Mouse (Mus musculus) thymus, adult 18-20 months (tissue): ENCODE results near the gene Upp1.

ENCODE experiments used
- DNase-seq, 2 experiments: peaks; one replicate each; pipeline ENCODE4 v3.0.0; 2022; ENCODE audit warnings: mixed read lengths in 2 of 2

The Upp1 gene

DNA sequence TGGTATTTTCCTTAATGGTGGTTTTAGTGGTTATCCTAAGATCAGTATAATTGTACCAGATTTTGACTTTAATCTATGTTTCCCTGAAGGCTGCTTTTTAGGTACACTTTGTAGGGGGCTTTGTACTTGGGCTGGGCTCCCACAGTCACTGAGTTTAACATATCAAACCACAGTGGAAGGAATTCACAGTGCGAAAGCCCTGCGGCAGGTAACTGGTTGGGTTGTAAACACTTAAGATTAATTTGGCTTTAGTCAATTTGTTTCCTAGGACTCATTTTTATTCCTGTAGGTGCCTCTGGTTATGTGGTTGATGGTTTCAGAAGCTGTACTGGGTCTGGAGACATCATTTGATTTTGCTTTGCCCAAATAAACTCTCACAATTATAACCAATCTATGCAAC lies 49.4 kb downstream of the Upp1 start:
- no peak for DNase-seq

- DNase-seq = no peak
Observed at GRCm38 (mm10) chr11:9181477-9181876, 63.6 kb downstream of the Upp1 start.
